Mouse (Mus musculus): ENCODE measurements around the gene D17H6S53E. TPM values are rescaled to one million over a fixed set of nuclear protein-coding genes. Genes with fewer than 3 reads are reported as not detected.

The D17H6S53E gene
- polyA plus RNA-seq, 1 experiment = 20.2 TPM

GRCm38 (mm10) chr17:35082841-35083576 lies 43.2 kb upstream of the D17H6S53E start:
- no peak for TF ChIP-seq POLR2A (IDR thresholded peaks at IDR 0.05; ENCODE audit: borderline replicate concordance, control insufficient read depth, low read depth, low read length)
- no peak overlapping the region for H3K27ac ChIP-seq (ENCODE audit: control insufficient read depth, insufficient read depth, low read depth, low read length, poor library complexity)
- 91% methylated on average over 16 of the region's 16 CpGs for WGBS
- H3K4me1 ChIP-seq (ENCODE audit: control insufficient read depth, insufficient read depth, low read length) = peaks cover 1% of the 10 kb centered on the region; the same call in 1 of the 2 replicates
- no peak overlapping the region for H3K4me3 ChIP-seq (replicated peaks; ENCODE audit: control insufficient read depth, low read depth, low read length)

- H3K4me3 ChIP-seq (replicated peaks; ENCODE audit: control insufficient read depth, low read depth, low read length) = no peak overlapping the region
- H3K4me1 ChIP-seq (ENCODE audit: control insufficient read depth, insufficient read depth, low read length) = no peaks in the 10 kb centered on the region; the same call in none of the 2 replicates
- TF ChIP-seq CTCF (IDR thresholded peaks at IDR 0.05; ENCODE audit: control insufficient read depth, insufficient read depth, low read length) (no peak), POLR2A (IDR thresholded peaks at IDR 0.05; ENCODE audit: borderline replicate concordance, control insufficient read depth, low read depth, low read length) (no peak)
Observed at GRCm38 (mm10) chr17:35083929-35084497, 42.2 kb upstream of the D17H6S53E start.

GRCm38 (mm10) chr17:35085208-35085865 lies 40.8 kb upstream of the D17H6S53E start, which contains the start of gene Ly6g6f:
TSS of gene Ly6g6f (minus strand) at chr17:35085610.
- WGBS = 59% methylated on average over 7 of the region's 7 CpGs
- Histone ChIP-seq H3K4me1 (ENCODE audit: control insufficient read depth, insufficient read depth, low read length) (no peaks in the 10 kb centered on the region; the same call in none of the 2 replicates), H3K4me3 (replicated peaks; ENCODE audit: control insufficient read depth, low read depth, low read length) (peak within 1 kb of the TSS; percentile 15), H3K27ac (ENCODE audit: control insufficient read depth, insufficient read depth, low read depth, low read length, poor library complexity) (0 out of 2 replicates have a peak within 1 kb of the TSS, but pooled peaks have one; percentile 9)
- TF ChIP-seq CTCF (IDR thresholded peaks at IDR 0.05; ENCODE audit: control insufficient read depth, insufficient read depth, low read length) (no peak), POLR2A (IDR thresholded peaks at IDR 0.05; ENCODE audit: borderline replicate concordance, control insufficient read depth, low read depth, low read length) (no peak)

More at GRCm38 (mm10) chr17:35083929-35084497, 42.2 kb upstream of the D17H6S53E start:
- 57% methylated on average over 3 of the region's 3 CpGs for WGBS
- no peak overlapping the region for H3K27ac ChIP-seq (ENCODE audit: control insufficient read depth, insufficient read depth, low read depth, low read length, poor library complexity)

- Histone ChIP-seq H3K4me3 (replicated peaks; ENCODE audit: control insufficient read depth, low read depth, low read length) (no peak overlapping the region), H3K4me1 (ENCODE audit: control insufficient read depth, insufficient read depth, low read length) (no peaks in the 10 kb centered on the region; the same call in none of the 2 replicates), H3K27ac (ENCODE audit: control insufficient read depth, insufficient read depth, low read depth, low read length, poor library complexity) (no peak overlapping the region)
- whole genome bisulfite sequencing = 31% methylated on average over 2 of the region's 2 CpGs
- TF ChIP-seq POLR2A (IDR thresholded peaks at IDR 0.05; ENCODE audit: borderline replicate concordance, control insufficient read depth, low read depth, low read length) = no peak
- TF ChIP-seq CTCF (IDR thresholded peaks at IDR 0.05; ENCODE audit: control insufficient read depth, insufficient read depth, low read length) = no peak
Observed at GRCm38 (mm10) chr17:35088151-35088550, 38.0 kb upstream of the D17H6S53E start.

GRCm38 (mm10) chr17:35088825-35089644 lies 37.1 kb upstream of the D17H6S53E start, which contains the start of gene Abhd16a:
TSS of gene Abhd16a (plus strand) at chr17:35089263.
- TF ChIP-seq CTCF (IDR thresholded peaks at IDR 0.05; ENCODE audit: control insufficient read depth, insufficient read depth, low read length) (no peak), POLR2A (IDR thresholded peaks at IDR 0.05; ENCODE audit: borderline replicate concordance, control insufficient read depth, low read depth, low read length) (peak; percentile 82; the same call in 1 of the 2 replicates)
- 2% methylated on average over 67 of the region's 67 CpGs for WGBS

GRCm38 (mm10) chr17:35090166-35090932 lies 35.8 kb upstream of the D17H6S53E start:
- H3K4me3 ChIP-seq (replicated peaks; ENCODE audit: control insufficient read depth, low read depth, low read length) = peak overlapping the region; percentile 44
- TF ChIP-seq CTCF (IDR thresholded peaks at IDR 0.05; ENCODE audit: control insufficient read depth, insufficient read depth, low read length) = no peak
- peak; percentile 50; the same call in 1 of the 2 replicates for TF ChIP-seq POLR2A (IDR thresholded peaks at IDR 0.05; ENCODE audit: borderline replicate concordance, control insufficient read depth, low read depth, low read length)
- 65% methylated on average over 8 of the region's 8 CpGs for WGBS
- no peaks in the 10 kb centered on the region; the same call in 1 of the 2 replicates for H3K4me1 ChIP-seq (ENCODE audit: control insufficient read depth, insufficient read depth, low read length)
- peak overlapping the region; percentile 14 for H3K27ac ChIP-seq (ENCODE audit: control insufficient read depth, insufficient read depth, low read depth, low read length, poor library complexity)

More at GRCm38 (mm10) chr17:35088825-35089644, 37.1 kb upstream of the D17H6S53E start, which contains the start of gene Abhd16a:
- no peaks in the 10 kb centered on the region; the same call in none of the 2 replicates for H3K4me1 ChIP-seq (ENCODE audit: control insufficient read depth, insufficient read depth, low read length)
- peak within 1 kb of the TSS; percentile 71 for H3K4me3 ChIP-seq (replicated peaks; ENCODE audit: control insufficient read depth, low read depth, low read length)
- H3K27ac ChIP-seq (ENCODE audit: control insufficient read depth, insufficient read depth, low read depth, low read length, poor library complexity) = peak within 1 kb of the TSS; percentile 97

Data from bone marrow, adult 2 months (tissue).